Mouse (Mus musculus) heart, embryonic 15.5 days (tissue): ENCODE results near the gene Cbx6. TPM values are rescaled to one million over a fixed set of nuclear protein-coding genes. Genes with fewer than 3 reads are reported as not detected.

Source experiments
- ATAC-seq: fragments of 200-750 bp; cut with Nextera tagmentation; replicated peaks from 2 replicates; pipeline ENCODE4 v1.8.0; 2017; ENCODE audit warnings: low read depth, moderate TSS enrichment; ENCODE audit not compliant: insufficient number of reproducible peaks, insufficient read depth, low FRiP score
- H3K27ac ChIP-seq: fragments of 300-500 bp; sonication (generic); 2 replicates; pipeline ENCODE4 v1.5.1; 2015; ENCODE audit warnings: mild to moderate bottlenecking, inconsistent platforms
- H3K27me3 ChIP-seq: fragments of 300-500 bp; sonication (generic); 2 replicates; pipeline ENCODE4 v1.6.1; 2015; ENCODE audit warnings: inconsistent platforms
- H3K36me3 ChIP-seq: fragments of 300-500 bp; sonication (generic); 2 replicates; pipeline ENCODE4 v1.6.1; 2015; ENCODE audit warnings: mild to moderate bottlenecking, inconsistent platforms
- H3K4me1 ChIP-seq: fragments of 300-500 bp; sonication (generic); replicated peaks from 2 replicates; pipeline ENCODE4 v1.6.1; 2015; ENCODE audit warnings: inconsistent platforms
- H3K4me2 ChIP-seq: fragments of 300-500 bp; sonication (generic); 2 replicates; pipeline ENCODE4 v1.6.1; 2015; ENCODE audit warnings: inconsistent platforms, mild to moderate bottlenecking, moderate library complexity
- H3K4me3 ChIP-seq: fragments of 300-500 bp; sonication (generic); 2 replicates; pipeline ENCODE4 v1.5.1; 2015; ENCODE audit warnings: mild to moderate bottlenecking, inconsistent platforms
- H3K9ac ChIP-seq: fragments of 300-500 bp; sonication (generic); 2 replicates; pipeline ENCODE4 v1.6.1; 2015; ENCODE audit warnings: mild to moderate bottlenecking, inconsistent platforms
- H3K9me3 ChIP-seq: fragments of 300-500 bp; sonication (generic); replicated peaks from 2 replicates; pipeline ENCODE4 v1.6.1; 2016; ENCODE audit warnings: inconsistent platforms
- WGBS: fragments of 180-500 bp; shearing (Covaris S2); methylation state at CpG from one replicate; pipeline ENCODE4 v1.1.7; 2015; ENCODE audit warnings: mixed read lengths; 5-methylcytosine and 5-hydroxymethylcytosine counted together
- polyA plus RNA-seq: library from polyadenylated mRNA; unstranded; fragments of >200 nt; fragmentation: Nextera tagmentation; extraction: Ambion mirVana; gene quantifications from 2 replicates; pipeline ENCODE4 v1.2.1, GENCODE M21; 2015

Cbx6 gene
- polyA plus RNA-seq, 1 experiment from 2014 or later = 52.1 TPM

DNA sequence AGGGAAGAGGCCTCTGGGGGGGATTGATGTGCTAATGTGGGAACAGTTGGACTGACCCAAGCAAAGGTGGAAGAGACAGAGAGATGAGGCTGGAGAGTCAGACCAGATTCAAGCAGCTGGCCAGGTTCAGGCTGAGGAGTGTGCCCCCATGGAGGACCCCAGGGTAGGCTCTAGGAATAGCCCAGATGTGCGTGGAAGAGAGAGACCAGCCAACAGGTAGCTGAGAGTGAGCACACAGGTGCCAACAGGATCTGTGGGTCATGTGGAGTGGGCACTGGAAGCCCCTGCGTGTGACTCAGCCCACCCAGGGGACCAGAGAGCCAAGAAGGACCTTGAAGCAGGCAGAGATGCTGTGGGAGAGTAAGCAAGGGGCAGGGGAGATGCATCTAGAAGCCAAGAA lies 32.8 kb downstream of the Cbx6 start:
- Histone ChIP-seq H3K9ac (no peak overlapping the region), H3K4me2 (no peak overlapping the region), H3K36me3 (no peaks in the 10 kb centered on the region), H3K9me3 (no peaks in the 10 kb centered on the region), H3K4me1 (peaks cover 19% of the 10 kb centered on the region), H3K27me3 (peaks cover 73% of the 10 kb centered on the region), H3K4me3 (no peak overlapping the region), H3K27ac (no peak overlapping the region)
- no peak for ATAC-seq
- WGBS = 56% methylated on average over 2 of the region's 2 CpGs

- no peaks in the 10 kb centered on the region for H3K9me3 ChIP-seq
- peaks cover 67% of the 10 kb centered on the region for H3K27me3 ChIP-seq
- no peaks in the 10 kb centered on the region for H3K36me3 ChIP-seq
- no peak for ATAC-seq
- H3K4me2 ChIP-seq = no peak overlapping the region
- WGBS = 57% methylated on average over 11 of the region's 11 CpGs
- H3K9ac ChIP-seq = no peak overlapping the region
- H3K27ac ChIP-seq = no peak overlapping the region
- peaks cover 19% of the 10 kb centered on the region for H3K4me1 ChIP-seq
- no peak overlapping the region for H3K4me3 ChIP-seq
Observed at GRCm38 (mm10) chr15:79800701-79801100, 33.8 kb downstream of the Cbx6 start.

DNA sequence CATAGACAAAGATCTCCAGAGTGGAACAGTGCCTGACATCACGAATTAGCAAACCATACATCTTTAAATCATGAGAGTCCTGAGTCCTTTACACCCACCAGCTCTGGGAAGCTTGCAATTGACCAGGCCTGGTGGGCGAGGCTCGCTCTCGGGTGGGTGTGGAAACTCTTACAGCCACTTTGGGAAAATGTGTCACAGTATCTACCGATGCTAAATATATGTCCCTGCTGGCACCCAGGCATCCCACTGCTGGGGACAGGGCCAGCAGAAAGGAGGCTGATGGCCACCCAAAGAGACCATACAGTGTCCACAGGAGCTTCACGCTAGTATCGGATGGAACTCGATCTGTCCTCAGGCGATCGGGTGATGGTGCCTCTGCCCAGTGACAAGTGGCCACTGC lies 35.9 kb downstream of the Cbx6 start:
- H3K27ac ChIP-seq = no peak overlapping the region
- H3K9ac ChIP-seq = no peak overlapping the region
- no peak overlapping the region for H3K4me3 ChIP-seq
- ATAC-seq = no peak
- no peaks in the 10 kb centered on the region for H3K36me3 ChIP-seq
- 79% methylated on average over 10 of the region's 10 CpGs for WGBS
- H3K4me1 ChIP-seq = peaks cover 3% of the 10 kb centered on the region
- H3K9me3 ChIP-seq = no peaks in the 10 kb centered on the region
- peaks cover 63% of the 10 kb centered on the region for H3K27me3 ChIP-seq
- H3K4me2 ChIP-seq = no peak overlapping the region

GRCm38 (mm10) chr15:79797680-79798079 lies 36.8 kb downstream of the Cbx6 start:
- Histone ChIP-seq H3K4me1 (no peaks in the 10 kb centered on the region), H3K27me3 (peaks cover 63% of the 10 kb centered on the region), H3K9ac (no peak overlapping the region), H3K9me3 (no peaks in the 10 kb centered on the region), H3K4me2 (no peak overlapping the region), H3K4me3 (no peak overlapping the region), H3K27ac (no peak overlapping the region), H3K36me3 (no peaks in the 10 kb centered on the region)
- WGBS = 85% methylated on average over 8 of the region's 8 CpGs
- ATAC-seq = no peak

DNA sequence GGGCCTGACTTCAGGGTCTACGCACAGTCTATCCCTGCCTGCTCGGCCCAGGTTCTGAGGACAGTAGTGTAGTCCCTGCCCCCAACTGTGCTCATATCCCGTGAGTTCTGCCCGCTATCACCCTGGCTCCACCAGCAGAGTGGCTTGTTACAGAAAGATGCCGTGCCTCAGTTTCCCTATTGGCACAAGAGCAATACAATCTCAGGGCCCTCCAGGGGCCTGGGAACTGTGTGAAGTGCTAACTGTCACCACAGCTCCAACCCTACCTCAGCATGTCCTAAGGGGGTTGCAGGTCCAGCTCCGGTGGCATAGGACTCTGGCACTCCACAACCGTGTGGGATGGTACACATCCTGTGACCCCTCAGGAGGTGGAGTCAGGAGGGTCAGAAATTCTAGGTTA lies 37.4 kb downstream of the Cbx6 start:
- no peak overlapping the region for H3K4me2 ChIP-seq
- no peaks in the 10 kb centered on the region for H3K9me3 ChIP-seq
- no peak overlapping the region for H3K27ac ChIP-seq
- H3K9ac ChIP-seq = no peak overlapping the region
- H3K36me3 ChIP-seq = no peaks in the 10 kb centered on the region
- H3K4me1 ChIP-seq = no peaks in the 10 kb centered on the region
- WGBS = 76% methylated on average over 7 of the region's 7 CpGs
- peaks cover 63% of the 10 kb centered on the region for H3K27me3 ChIP-seq
- H3K4me3 ChIP-seq = no peak overlapping the region
- no peak for ATAC-seq

DNA sequence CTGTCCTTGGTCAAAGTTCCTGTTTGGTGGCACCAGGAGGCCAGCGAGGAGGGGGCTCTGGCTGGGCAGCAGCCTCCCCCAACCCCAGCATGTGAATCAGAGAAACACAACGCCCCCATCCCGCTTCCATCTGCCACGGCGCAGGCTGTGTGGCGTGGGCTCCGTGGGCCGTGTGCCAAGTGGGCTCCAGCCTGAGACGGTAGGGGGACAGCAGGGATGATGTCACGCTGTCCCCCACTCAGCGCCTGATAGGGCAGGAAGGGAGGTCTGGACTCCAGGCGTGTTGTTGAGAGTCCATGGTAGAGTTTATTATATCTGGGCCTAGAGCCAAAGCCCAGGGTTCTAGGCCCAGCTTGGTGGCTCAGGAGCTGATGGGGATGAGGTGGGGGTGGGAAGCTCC lies 38.2 kb downstream of the Cbx6 start:
- Histone ChIP-seq H3K4me3 (no peak overlapping the region), H3K9me3 (no peaks in the 10 kb centered on the region), H3K27me3 (peaks cover 58% of the 10 kb centered on the region), H3K36me3 (no peaks in the 10 kb centered on the region), H3K9ac (no peak overlapping the region), H3K4me1 (no peaks in the 10 kb centered on the region), H3K27ac (no peak overlapping the region), H3K4me2 (no peak overlapping the region)
- 75% methylated on average over 12 of the region's 12 CpGs for WGBS
- ATAC-seq = no peak

GRCm38 (mm10) chr15:79794173-79794572 lies 40.3 kb downstream of the Cbx6 start:
- ATAC-seq = no peak
- WGBS = 16% methylated on average over 20 of the region's 20 CpGs

DNA sequence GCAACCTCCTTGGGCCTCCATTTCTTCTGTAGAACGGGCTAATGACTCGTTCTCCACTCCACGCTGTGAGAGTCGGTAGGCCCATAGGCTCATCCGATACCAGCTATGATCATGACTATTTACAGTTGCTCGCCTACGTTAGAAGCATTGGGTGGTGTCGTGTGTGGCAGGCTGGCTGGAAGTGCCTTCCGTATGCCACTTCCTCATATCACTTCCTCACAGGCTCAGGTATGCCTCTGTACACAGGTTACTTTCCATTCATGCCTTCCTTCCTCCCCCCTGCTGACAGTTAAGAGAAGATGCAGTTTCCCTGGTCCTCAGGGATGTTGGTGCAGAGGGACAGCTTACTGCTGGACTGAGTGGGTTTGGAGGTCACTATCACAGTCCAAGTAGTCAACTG lies 41.4 kb downstream of the Cbx6 start:
- Histone ChIP-seq H3K36me3 (no peaks in the 10 kb centered on the region), H3K27me3 (peaks cover 56% of the 10 kb centered on the region), H3K27ac (no peak overlapping the region), H3K4me3 (no peak overlapping the region), H3K4me2 (no peak overlapping the region), H3K9me3 (no peaks in the 10 kb centered on the region), H3K9ac (no peak overlapping the region), H3K4me1 (no peaks in the 10 kb centered on the region)
- 85% methylated on average over 9 of the region's 9 CpGs for WGBS
- no peak for ATAC-seq

More at GRCm38 (mm10) chr15:79794173-79794572, 40.3 kb downstream of the Cbx6 start:
- Histone ChIP-seq H3K4me1 (no peaks in the 10 kb centered on the region), H3K27ac (no peak overlapping the region), H3K9ac (no peak overlapping the region), H3K36me3 (no peaks in the 10 kb centered on the region), H3K9me3 (no peaks in the 10 kb centered on the region), H3K4me3 (no peak overlapping the region), H3K4me2 (no peak overlapping the region), H3K27me3 (peaks cover 54% of the 10 kb centered on the region)

DNA sequence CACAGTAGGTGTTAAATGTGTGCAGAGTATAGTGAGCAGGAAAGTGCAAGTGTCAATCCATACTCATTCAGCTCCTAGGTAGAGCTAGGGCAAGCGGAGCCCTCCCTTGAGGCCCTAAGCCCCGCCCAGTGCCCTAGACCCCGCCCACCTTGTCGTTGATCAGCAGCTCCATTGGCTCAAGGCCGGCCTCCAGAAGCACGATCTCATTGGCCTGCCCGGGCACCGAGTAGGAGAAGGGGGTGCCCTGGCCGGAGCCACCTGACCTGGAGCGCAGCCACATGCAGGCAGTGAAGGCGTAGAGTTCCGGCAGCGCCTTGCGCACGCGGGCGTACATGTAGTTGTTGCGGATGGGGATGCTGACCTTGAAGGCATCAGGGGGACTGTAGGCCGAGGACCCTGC lies 42.0 kb downstream of the Cbx6 start:
- peaks cover 51% of the 10 kb centered on the region for H3K27me3 ChIP-seq
- H3K36me3 ChIP-seq = no peaks in the 10 kb centered on the region

GRCm38 (mm10) chr15:79791502-79791901 lies 43.0 kb downstream of the Cbx6 start:
- Histone ChIP-seq H3K27ac (no peak overlapping the region), H3K4me2 (no peak overlapping the region), H3K9ac (no peak overlapping the region), H3K27me3 (peaks cover 61% of the 10 kb centered on the region), H3K4me1 (no peaks in the 10 kb centered on the region), H3K9me3 (no peaks in the 10 kb centered on the region), H3K36me3 (no peaks in the 10 kb centered on the region), H3K4me3 (no peak overlapping the region)
- ATAC-seq = no peak
- under 1% methylated on average over 11 of the region's 12 CpGs for WGBS

More for the DNA sequence above, 42.0 kb downstream of the Cbx6 start:
- H3K4me3 ChIP-seq = no peak overlapping the region
- H3K27ac ChIP-seq = no peak overlapping the region
- ATAC-seq = no peak
- no peaks in the 10 kb centered on the region for H3K9me3 ChIP-seq
- H3K9ac ChIP-seq = no peak overlapping the region
- WGBS = 26% methylated on average over 19 of the region's 19 CpGs
- H3K4me2 ChIP-seq = no peak overlapping the region
- no peaks in the 10 kb centered on the region for H3K4me1 ChIP-seq

GRCm38 (mm10) chr15:79790905-79791304 lies 43.6 kb downstream of the Cbx6 start:
- no peaks in the 10 kb centered on the region for H3K4me1 ChIP-seq
- H3K9me3 ChIP-seq = no peaks in the 10 kb centered on the region
- no peak overlapping the region for H3K4me3 ChIP-seq
- no peak for ATAC-seq
- H3K27ac ChIP-seq = no peak overlapping the region
- no peak overlapping the region for H3K9ac ChIP-seq
- H3K4me2 ChIP-seq = no peak overlapping the region
- H3K36me3 ChIP-seq = no peaks in the 10 kb centered on the region
- peaks cover 63% of the 10 kb centered on the region for H3K27me3 ChIP-seq
- WGBS = 78% methylated on average over 6 of the region's 6 CpGs

DNA sequence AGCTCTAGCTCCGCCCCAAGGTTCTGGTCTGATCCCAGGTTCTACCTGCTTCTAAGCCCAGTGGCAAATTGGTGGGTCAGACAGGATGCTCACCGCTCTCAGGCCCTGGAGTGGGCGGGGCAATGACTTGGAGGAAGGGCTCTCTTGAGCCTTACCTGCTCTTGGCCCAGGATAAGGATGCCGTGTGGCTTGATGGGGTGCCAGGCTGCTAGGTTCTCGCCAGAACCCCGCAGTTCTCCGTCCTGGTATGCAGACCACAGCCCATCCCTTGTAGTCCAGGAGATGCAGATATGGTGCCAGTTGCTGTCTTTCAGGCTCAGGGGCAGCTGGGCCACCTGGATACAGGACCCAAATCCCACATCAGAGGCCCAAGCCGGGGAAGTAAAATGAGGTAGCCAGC lies 44.4 kb downstream of the Cbx6 start:
- H3K9me3 ChIP-seq = no peaks in the 10 kb centered on the region
- WGBS = 33% methylated on average over 8 of the region's 8 CpGs
- peaks cover 56% of the 10 kb centered on the region for H3K27me3 ChIP-seq
- no peak overlapping the region for H3K4me3 ChIP-seq
- no peaks in the 10 kb centered on the region for H3K36me3 ChIP-seq
- ATAC-seq = no peak
- H3K9ac ChIP-seq = no peak overlapping the region
- H3K27ac ChIP-seq = no peak overlapping the region
- no peak overlapping the region for H3K4me2 ChIP-seq
- H3K4me1 ChIP-seq = no peaks in the 10 kb centered on the region
